Mouse (Mus musculus) heart, embryonic 13.5 days (tissue): ENCODE measurements at regions not wholly inside any gene's neighbourhood (a gene's known extent, or its start where the extent isn't known, plus 50 kb on each side); places are given as distances from the start of the nearest gene placed in this dataset.
A peak's percentile ranks its signal among the peaks of the same experiment; 100 is the strongest.

Source experiments
- ATAC-seq: fragments of 200-750 bp; cut with Nextera tagmentation; 2 replicates; pipeline ENCODE4 v1.8.0; 2017; ENCODE audit warnings: moderate TSS enrichment; ENCODE audit not compliant: insufficient number of reproducible peaks, low FRiP score, low TSS enrichment; ENCODE audit errors: extremely low read depth
- H3K27ac ChIP-seq: fragments of 300-500 bp; sonication (generic); replicated peaks from 2 replicates; pipeline ENCODE4 v1.5.1; 2015; ENCODE audit warnings: moderate library complexity, mild to moderate bottlenecking, inconsistent platforms
- H3K27me3 ChIP-seq: fragments of 300-500 bp; sonication (generic); replicated peaks from 2 replicates; pipeline ENCODE4 v1.6.1; 2015; ENCODE audit warnings: mild to moderate bottlenecking, inconsistent platforms
- H3K36me3 ChIP-seq: fragments of 300-500 bp; sonication (generic); 2 replicates; pipeline ENCODE4 v1.6.1; 2015; ENCODE audit warnings: mild to moderate bottlenecking, inconsistent platforms
- H3K4me1 ChIP-seq: fragments of 300-500 bp; sonication (generic); 2 replicates; pipeline ENCODE4 v1.6.1; 2015; ENCODE audit warnings: inconsistent platforms
- H3K4me2 ChIP-seq: fragments of 300-500 bp; sonication (generic); 2 replicates; pipeline ENCODE4 v1.6.1; 2015; ENCODE audit warnings: inconsistent platforms, mild to moderate bottlenecking, moderate library complexity
- H3K4me3 ChIP-seq: fragments of 300-500 bp; sonication (generic); 2 replicates; pipeline ENCODE4 v1.5.1; 2015; ENCODE audit warnings: moderate library complexity, mild to moderate bottlenecking, inconsistent platforms
- H3K9ac ChIP-seq: fragments of 300-500 bp; sonication (generic); 2 replicates; pipeline ENCODE4 v1.6.1; 2015; ENCODE audit warnings: inconsistent platforms, mild to moderate bottlenecking, moderate library complexity
- H3K9me3 ChIP-seq: fragments of 300-500 bp; sonication (generic); 2 replicates; pipeline ENCODE4 v1.6.1; 2016; ENCODE audit warnings: inconsistent platforms
- WGBS: fragments of 180-500 bp; shearing (Covaris S2); methylation state at CpG from one replicate; pipeline ENCODE4 v1.1.7; 2015; ENCODE audit warnings: mixed read lengths; 5-methylcytosine and 5-hydroxymethylcytosine counted together

GRCm38 (mm10) chr6:141034824-141035223 is 214.2 kb upstream of the Pde3a start:
- H3K9ac ChIP-seq = no peak overlapping the region
- no peak overlapping the region for H3K4me3 ChIP-seq
- H3K27me3 ChIP-seq = no peaks in the 10 kb centered on the region
- 66% methylated on average over 5 of the region's 5 CpGs for WGBS
- H3K27ac ChIP-seq = no peak overlapping the region
- H3K9me3 ChIP-seq = no peaks in the 10 kb centered on the region
- H3K36me3 ChIP-seq = no peaks in the 10 kb centered on the region
- H3K4me1 ChIP-seq = no peaks in the 10 kb centered on the region
- H3K4me2 ChIP-seq = no peak overlapping the region
- ATAC-seq = no peak

- Histone ChIP-seq H3K9me3 (no peaks in the 10 kb centered on the region), H3K36me3 (no peaks in the 10 kb centered on the region), H3K4me2 (peak overlapping the region; percentile 33), H3K4me3 (no peak overlapping the region), H3K4me1 (peaks cover 15% of the 10 kb centered on the region), H3K27me3 (no peaks in the 10 kb centered on the region), H3K27ac (peak overlapping the region; percentile 64), H3K9ac (no peak overlapping the region)
- 21% methylated on average over 5 of the region's 5 CpGs for WGBS
- no peak for ATAC-seq
Observed at GRCm38 (mm10) chr6:141041358-141041757, 207.7 kb upstream of the Pde3a start.

DNA sequence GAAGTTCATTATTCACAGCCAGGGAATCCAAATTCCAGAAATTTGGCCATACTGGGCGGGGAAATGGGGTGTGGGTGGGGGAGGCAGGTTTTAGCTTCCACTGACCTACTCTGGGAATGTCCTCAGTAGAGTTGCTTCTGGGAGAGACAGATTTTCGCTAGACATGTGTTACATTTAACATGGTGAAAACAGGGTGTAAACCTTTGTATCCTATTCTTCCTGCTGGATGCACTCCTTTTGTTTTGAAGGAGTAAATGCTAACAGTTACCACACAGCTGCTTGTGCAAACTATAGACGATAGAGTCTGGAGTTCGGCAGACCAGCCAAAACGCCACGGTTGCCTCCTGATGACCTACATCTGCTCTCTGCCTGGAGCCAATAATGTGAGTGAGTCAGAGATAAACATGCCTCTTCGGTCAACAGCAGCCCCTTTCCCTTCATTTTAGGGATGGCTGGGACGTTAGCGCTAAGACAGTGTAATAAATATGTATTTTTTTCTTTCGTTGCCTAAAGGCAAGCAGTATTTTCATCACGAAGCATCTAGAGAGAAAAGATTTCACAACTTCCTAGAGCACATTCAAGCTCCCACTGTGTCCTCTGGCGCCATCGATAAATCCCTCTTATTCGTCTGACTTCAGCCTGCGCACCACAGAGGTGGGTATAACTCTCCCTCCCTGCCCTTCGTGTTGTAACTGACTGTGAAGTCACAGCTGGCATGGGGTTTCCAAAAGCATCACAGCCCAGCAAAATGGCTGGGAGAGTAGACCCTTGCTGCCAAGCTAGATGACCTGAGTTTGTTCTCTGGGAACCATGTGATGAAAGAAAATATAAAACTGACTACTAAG is 207.1 kb upstream of the Pde3a start:
- Histone ChIP-seq H3K4me3 (peak overlapping the region; percentile 2; the same call in 1 of the 2 replicates), H3K4me1 (peaks cover 15% of the 10 kb centered on the region), H3K27me3 (no peaks in the 10 kb centered on the region), H3K27ac (peak overlapping the region; percentile 64), H3K9me3 (no peaks in the 10 kb centered on the region), H3K4me2 (peak overlapping the region; percentile 33), H3K36me3 (no peaks in the 10 kb centered on the region), H3K9ac (no peak overlapping the region)
- 42% methylated on average over 16 of the region's 16 CpGs for WGBS
- ATAC-seq = no peak; the same call in 1 of the 2 replicates

DNA sequence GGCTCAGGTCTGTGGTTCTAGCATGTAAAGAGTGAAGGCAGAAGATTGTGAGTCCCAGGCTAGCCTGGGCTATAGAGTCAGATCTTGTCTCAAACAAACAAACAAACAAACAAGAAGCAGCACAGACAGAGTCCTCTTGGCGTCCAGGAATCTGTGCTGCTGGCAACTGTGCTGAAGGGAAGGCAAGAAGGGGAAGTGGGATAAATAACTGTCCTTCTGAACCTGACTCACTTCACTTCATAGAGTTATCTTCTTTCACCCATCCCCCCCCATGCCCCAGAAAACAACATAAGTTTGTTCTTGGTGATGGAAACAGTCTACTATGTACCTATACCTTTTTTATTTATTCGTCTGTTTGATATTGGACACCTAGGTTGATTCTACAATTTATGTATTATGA is 200.8 kb upstream of the Pde3a start:
- H3K4me2 ChIP-seq = no peak overlapping the region
- WGBS = 75% methylated on average over 2 of the region's 2 CpGs
- no peaks in the 10 kb centered on the region for H3K9me3 ChIP-seq
- no peak overlapping the region for H3K4me3 ChIP-seq
- H3K27me3 ChIP-seq = no peaks in the 10 kb centered on the region
- H3K9ac ChIP-seq = no peak overlapping the region
- no peaks in the 10 kb centered on the region for H3K4me1 ChIP-seq
- no peak overlapping the region for H3K27ac ChIP-seq
- H3K36me3 ChIP-seq = no peaks in the 10 kb centered on the region
- ATAC-seq = no peak

DNA sequence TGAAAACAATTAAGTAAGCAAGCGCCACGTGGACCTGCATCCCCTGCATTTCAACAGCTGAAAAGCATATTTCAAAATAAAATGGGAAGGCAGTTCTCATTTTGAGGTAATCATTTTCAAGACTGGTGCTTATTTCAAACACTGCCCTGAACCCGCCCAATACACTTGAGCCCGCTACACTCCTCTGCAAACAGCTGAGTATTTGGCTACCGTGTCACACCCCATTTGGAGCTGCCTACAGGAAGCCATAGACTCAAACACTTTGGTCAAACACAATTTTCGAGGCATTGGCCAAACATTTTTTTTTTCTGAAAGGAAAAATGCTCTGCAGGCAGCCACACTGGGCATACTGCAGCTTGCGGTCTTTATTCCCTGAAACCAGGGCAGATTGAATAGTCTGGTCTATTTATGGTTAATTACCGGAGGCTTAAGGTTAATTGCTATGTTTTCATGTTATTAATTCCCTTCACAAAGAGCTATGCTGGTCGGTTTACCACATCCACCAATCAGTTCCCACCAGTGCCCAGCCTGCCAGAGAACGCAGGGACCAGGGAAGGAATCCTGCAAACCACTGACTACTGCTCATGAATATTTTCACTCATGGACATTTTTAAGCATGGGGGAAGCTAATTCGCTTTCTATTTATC is 198.9 kb upstream of the Pde3a start:
- Histone ChIP-seq H3K27ac (no peak overlapping the region), H3K9me3 (no peaks in the 10 kb centered on the region), H3K27me3 (no peaks in the 10 kb centered on the region), H3K4me1 (no peaks in the 10 kb centered on the region), H3K4me3 (no peak overlapping the region), H3K4me2 (no peak overlapping the region), H3K36me3 (no peaks in the 10 kb centered on the region), H3K9ac (no peak overlapping the region)
- WGBS = 73% methylated on average over 11 of the region's 11 CpGs
- ATAC-seq = no peak

- Histone ChIP-seq H3K4me3 (no peak overlapping the region), H3K9ac (no peak overlapping the region), H3K9me3 (peaks cover 9% of the 10 kb centered on the region; the same call in 1 of the 2 replicates), H3K27ac (no peak overlapping the region), H3K4me1 (no peaks in the 10 kb centered on the region), H3K4me2 (no peak overlapping the region), H3K27me3 (no peaks in the 10 kb centered on the region), H3K36me3 (no peaks in the 10 kb centered on the region)
- 65% methylated on average over 7 of the region's 7 CpGs for WGBS
- ATAC-seq = no peak
Observed at GRCm38 (mm10) chr6:141054026-141054425, 195.0 kb upstream of the Pde3a start.

DNA sequence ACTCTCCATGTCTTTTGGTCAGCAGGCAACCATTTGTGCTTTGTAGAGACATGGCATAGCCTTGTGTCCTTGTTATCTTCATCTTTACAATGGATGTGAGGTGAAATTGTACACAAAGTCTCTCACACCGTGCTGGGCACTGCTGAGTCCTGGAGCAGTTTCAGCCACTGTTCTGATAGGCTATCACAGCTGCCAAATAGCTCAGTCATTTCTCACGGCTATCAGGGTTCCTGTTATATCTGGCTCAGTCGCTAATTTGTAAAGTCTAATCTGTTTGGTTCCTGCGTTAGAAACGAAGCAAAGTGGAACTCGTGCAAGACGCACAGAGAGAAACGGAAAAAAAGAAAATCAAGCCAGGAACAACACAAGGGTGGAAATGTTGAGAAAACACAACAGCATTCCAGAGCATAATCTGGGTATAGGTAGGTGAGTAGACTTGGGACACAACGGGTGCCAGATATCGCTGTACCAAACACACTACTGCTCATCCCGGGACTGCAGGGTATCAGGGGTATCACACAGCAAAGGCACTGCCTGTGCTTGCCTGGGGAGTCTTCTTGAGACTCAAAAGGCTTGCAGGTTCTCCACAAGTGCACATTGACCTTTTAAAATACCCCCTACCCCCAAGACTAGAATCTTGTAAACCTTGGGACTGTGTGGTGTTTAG is 189.7 kb upstream of the Pde3a start:
- H3K27ac ChIP-seq = peak overlapping the region; percentile 36
- H3K9ac ChIP-seq = no peak overlapping the region
- no peaks in the 10 kb centered on the region for H3K36me3 ChIP-seq
- H3K9me3 ChIP-seq = peaks cover 15% of the 10 kb centered on the region
- H3K4me2 ChIP-seq = no peak overlapping the region
- 53% methylated on average over 11 of the region's 11 CpGs for WGBS
- H3K27me3 ChIP-seq = no peaks in the 10 kb centered on the region
- H3K4me3 ChIP-seq = no peak overlapping the region
- no peaks in the 10 kb centered on the region for H3K4me1 ChIP-seq
- no peak; the same call in 1 of the 2 replicates for ATAC-seq

DNA sequence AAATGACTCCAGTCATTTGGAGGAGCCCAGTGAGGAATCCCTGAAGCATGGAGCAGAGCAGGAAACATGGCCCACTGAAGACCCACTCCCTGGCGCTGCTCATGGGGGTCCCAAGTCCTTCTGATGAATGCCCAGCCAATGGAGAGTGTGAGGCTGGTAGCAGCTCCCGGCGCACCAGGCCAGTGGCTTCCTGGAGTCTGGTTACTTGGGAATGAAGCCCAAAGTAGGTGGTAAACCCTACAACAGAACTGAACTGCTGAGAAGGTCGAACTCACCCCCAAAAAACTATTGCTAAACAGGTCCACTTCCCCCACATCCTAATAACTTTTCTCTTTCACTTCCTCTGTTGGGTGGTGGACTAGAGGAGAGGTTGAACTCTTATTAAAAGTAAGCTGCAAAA is 183.3 kb upstream of the Pde3a start:
- no peaks in the 10 kb centered on the region for H3K36me3 ChIP-seq
- H3K27ac ChIP-seq = no peak overlapping the region
- ATAC-seq = no peak
- H3K9me3 ChIP-seq = peaks cover 7% of the 10 kb centered on the region
- H3K27me3 ChIP-seq = no peaks in the 10 kb centered on the region
- H3K9ac ChIP-seq = no peak overlapping the region
- no peaks in the 10 kb centered on the region for H3K4me1 ChIP-seq
- H3K4me3 ChIP-seq = no peak overlapping the region
- H3K4me2 ChIP-seq = no peak overlapping the region
- WGBS = 63% methylated on average over 4 of the region's 4 CpGs

GRCm38 (mm10) chr6:141068861-141069467 is 180.1 kb upstream of the Pde3a start:
- no peak overlapping the region for H3K9ac ChIP-seq
- H3K27ac ChIP-seq = no peak overlapping the region
- WGBS = 81% methylated on average over 6 of the region's 6 CpGs
- no peak for ATAC-seq
- H3K27me3 ChIP-seq = no peaks in the 10 kb centered on the region
- no peaks in the 10 kb centered on the region for H3K4me1 ChIP-seq
- no peak overlapping the region for H3K4me2 ChIP-seq
- no peaks in the 10 kb centered on the region for H3K36me3 ChIP-seq
- no peak overlapping the region for H3K4me3 ChIP-seq
- peaks cover 5% of the 10 kb centered on the region for H3K9me3 ChIP-seq

GRCm38 (mm10) chr6:141069896-141070295 is 179.2 kb upstream of the Pde3a start:
- H3K9ac ChIP-seq = no peak overlapping the region
- ATAC-seq = no peak
- H3K4me1 ChIP-seq = no peaks in the 10 kb centered on the region
- H3K27ac ChIP-seq = no peak overlapping the region
- H3K4me3 ChIP-seq = no peak overlapping the region
- H3K4me2 ChIP-seq = no peak overlapping the region
- H3K27me3 ChIP-seq = no peaks in the 10 kb centered on the region
- WGBS = 81% methylated on average over 6 of the region's 6 CpGs
- H3K9me3 ChIP-seq = no peaks in the 10 kb centered on the region
- no peaks in the 10 kb centered on the region for H3K36me3 ChIP-seq

- WGBS = 72% methylated on average over 2 of the region's 2 CpGs
- Histone ChIP-seq H3K27me3 (no peaks in the 10 kb centered on the region), H3K9ac (no peak overlapping the region), H3K36me3 (no peaks in the 10 kb centered on the region), H3K4me1 (no peaks in the 10 kb centered on the region), H3K27ac (no peak overlapping the region), H3K9me3 (no peaks in the 10 kb centered on the region), H3K4me2 (no peak overlapping the region), H3K4me3 (no peak overlapping the region)
- no peak for ATAC-seq
Observed at GRCm38 (mm10) chr6:141071507-141071906, 177.6 kb upstream of the Pde3a start.
